Mouse (Mus musculus) gonadal fat pad, adult 2 months (tissue): ENCODE measurements around the gene Rabgef1. TPM values are rescaled to one million over a fixed set of nuclear protein-coding genes. Genes with fewer than 3 reads are reported as not detected.

Source experiments
- DNase-seq: peaks from one replicate; pipeline ENCODE4 v3.0.0-alpha.2; 2012; ENCODE audit warnings: low read depth
- polyA plus RNA-seq: library from polyadenylated mRNA; depleted of rRNA; stranded (reverse); fragments of >200 nt; gene quantifications from 2 replicates; pipeline ENCODE4 v1.2.3, GENCODE M21; 2012

Gene Rabgef1
- polyA plus RNA-seq, 1 experiment: 23.7 TPM

- DNase-seq: no peak
Measured at GRCm38 (mm10) chr5:130171956-130172601, 481 bp downstream of the Rabgef1 start.

GRCm38 (mm10) chr5:130173012-130173411, 1.4 kb downstream of the Rabgef1 start:
- no peak for DNase-seq

- no peak for DNase-seq
Measured at GRCm38 (mm10) chr5:130177871-130178270, 6.3 kb downstream of the Rabgef1 start.

- DNase-seq: no peak
Measured at GRCm38 (mm10) chr5:130180362-130180761, 8.8 kb downstream of the Rabgef1 start.

GRCm38 (mm10) chr5:130181740-130182540, 10.3 kb downstream of the Rabgef1 start:
- no peak for DNase-seq

- no peak for DNase-seq
Measured at GRCm38 (mm10) chr5:130182541-130182821, 10.9 kb downstream of the Rabgef1 start.

GRCm38 (mm10) chr5:130184193-130184856, 12.7 kb downstream of the Rabgef1 start:
- no peak for DNase-seq

- DNase-seq: no peak
Measured at GRCm38 (mm10) chr5:130185312-130185711, 13.7 kb downstream of the Rabgef1 start.

- DNase-seq: no peak
Measured at GRCm38 (mm10) chr5:130187383-130187782, 15.8 kb downstream of the Rabgef1 start.

GRCm38 (mm10) chr5:130190909-130191308, 19.3 kb downstream of the Rabgef1 start:
- no peak for DNase-seq

- DNase-seq: no peak
Measured at GRCm38 (mm10) chr5:130191865-130192264, 20.3 kb downstream of the Rabgef1 start.

- DNase-seq: no peak
Measured at GRCm38 (mm10) chr5:130192356-130192944, 20.9 kb downstream of the Rabgef1 start.

- no peak for DNase-seq
Measured at GRCm38 (mm10) chr5:130193760-130194159, 22.2 kb downstream of the Rabgef1 start.

- no peak for DNase-seq
Measured at GRCm38 (mm10) chr5:130196307-130196706, 24.7 kb downstream of the Rabgef1 start.

GRCm38 (mm10) chr5:130197454-130197853, 25.9 kb downstream of the Rabgef1 start:
- no peak for DNase-seq

- no peak for DNase-seq
Measured at GRCm38 (mm10) chr5:130197981-130198380, 26.4 kb downstream of the Rabgef1 start.

- no peak for DNase-seq
Measured at GRCm38 (mm10) chr5:130200233-130201029, 28.8 kb downstream of the Rabgef1 start.

- DNase-seq: no peak
Measured at GRCm38 (mm10) chr5:130203948-130204347, 32.4 kb downstream of the Rabgef1 start.

- DNase-seq: no peak
Measured at GRCm38 (mm10) chr5:130204560-130204959, 33.0 kb downstream of the Rabgef1 start.

GRCm38 (mm10) chr5:130205441-130206023, 33.9 kb downstream of the Rabgef1 start:
- DNase-seq: no peak

GRCm38 (mm10) chr5:130207299-130207698, 35.7 kb downstream of the Rabgef1 start:
- no peak for DNase-seq
